12 mouse cellular contexts compared by ENCODE assay signal in the genomic region with DNA sequence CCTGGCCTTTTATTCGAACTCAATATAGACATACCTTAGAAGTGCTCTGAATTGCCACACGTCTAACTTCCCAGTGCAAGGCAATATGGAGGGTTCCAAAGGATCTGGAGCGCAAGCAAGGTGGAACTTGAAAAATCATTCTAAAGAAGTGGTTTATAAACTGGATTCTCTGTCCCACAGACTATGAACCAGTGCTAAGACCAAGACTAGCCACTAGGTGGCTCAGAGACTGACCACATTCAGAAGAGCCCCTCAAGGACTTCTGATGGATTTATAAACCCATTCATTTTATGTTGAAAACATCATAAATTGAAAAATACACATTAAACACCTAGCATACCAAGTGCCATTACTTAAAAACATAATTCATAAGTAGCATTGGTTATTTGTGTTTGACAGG.
DNase-seq lines count a peak whose midpoint lies in the region; ATAC-seq and TF ChIP-seq lines count a peak whose summit lies in the region.
"Had no signal": no experiment of that assay in that cellular context is flagged by ENCODE, and none has a peak within 500 bp of the region (broad histone marks: within the 10 kb centered on the region; RNA-seq: fewer than 3 reads in every experiment).

No protein-coding gene starts in this region.

- no peaks in the 10 kb centered on the region for H3K36me3 ChIP-seq in stomach, postnatal 0 days (ENCODE audit: control insufficient read depth, insufficient read depth, low read length)

- H3K27ac ChIP-seq in stomach, postnatal 0 days (replicated peaks): no peak overlapping the region

- H3K4me3 ChIP-seq in stomach, postnatal 0 days (ENCODE audit: low read depth, low read length): no peak overlapping the region

- no peak overlapping the region for H3K9ac ChIP-seq in stomach, postnatal 0 days (ENCODE audit: low read length)

- no peaks in the 10 kb centered on the region for H3K4me1 ChIP-seq in stomach, postnatal 0 days (replicated peaks; ENCODE audit: control insufficient read depth, insufficient read depth)

- no peak overlapping the region for H3K4me2 ChIP-seq in stomach, postnatal 0 days (replicated peaks; ENCODE audit: low read depth)

- peak; percentile 62 for TF ChIP-seq CTCF in stomach, postnatal 0 days (IDR thresholded peaks at IDR 0.05; ENCODE audit: low read depth)

- no peak for ATAC-seq in stomach, postnatal 0 days (ENCODE audit: low FRiP score, low TSS enrichment)
- ATAC-seq: activated CD4-positive, CD25-positive, alpha-beta regulatory T cell, adult 4 months; inflammation-experienced regulatory T-cells, adult 6 months had no signal

- no peak for TF ChIP-seq EP300 in stomach, postnatal 0 days (optimal IDR thresholded peaks at IDR 0.05)

- no peaks in the 10 kb centered on the region for H3K9me3 ChIP-seq in stomach, postnatal 0 days (ENCODE audit: control insufficient read depth, low read length)

- 77% methylated on average over 3 of the region's 3 CpGs for WGBS in stomach, postnatal 0 days

- H3K27me3 ChIP-seq in stomach, postnatal 0 days (ENCODE audit: control insufficient read depth, insufficient read depth, low read length): no peaks in the 10 kb centered on the region

- DNase-seq in adrenal gland, postnatal 10 days: peak; percentile 2
- no peak for DNase-seq in adrenal gland, postnatal 25 days
- peak; percentile 9 for DNase-seq in kidney, postnatal 14 days
- DNase-seq in kidney, adult 11 months: no peak
- DNase-seq in urinary bladder, postnatal 14 days (ENCODE audit: low spot score): peak; percentile 3
- no peak for DNase-seq in urinary bladder, adult 18-20 months (ENCODE audit: low spot score in 2 of 2)
- DNase-seq in stomach, postnatal 0 days (ENCODE audit: low spot score): peak; percentile 12
- no peak for DNase-seq in frontal cortex, adult 2 months (ENCODE audit: extremely low spot score in 1 of 2, low spot score in 1 of 2)
- DNase-seq: heart, adult 11 months; liver had no signal

Comparison
In these comparisons a context has a peak if more than half of its experiments do, and no peak if none do; other contexts are left out.
1. DNase-seq: peak in adrenal gland, postnatal 10 days (single experiment), kidney, postnatal 14 days (single experiment), urinary bladder, postnatal 14 days (single experiment) and stomach, postnatal 0 days (single experiment); none in adrenal gland, postnatal 25 days (single experiment), kidney, adult 11 months (single experiment), urinary bladder, adult 18-20 months (0 of 2) and frontal cortex, adult 2 months (0 of 2).